Mouse (Mus musculus) cortical plate, adult 2 months (tissue): Measurements from ENCODE around the gene Cntn6.

Experiments
- CTCF ChIP-seq: fragments of 200-500 bp; IDR thresholded peaks from 2 replicates; pipeline ENCODE4 v1.5.1; 2011; ENCODE audit warnings: mild to moderate bottlenecking, control low read depth, low read length; ENCODE audit not compliant: insufficient read depth; ENCODE audit errors: extremely low read depth
- POLR2A ChIP-seq: fragments of 200-500 bp; IDR thresholded peaks from 2 replicates; pipeline ENCODE4 v1.6.1; 2011; ENCODE audit warnings: mild to moderate bottlenecking, low read length, control low read depth; ENCODE audit not compliant: insufficient read depth; ENCODE audit errors: extremely low read depth

GRCm38 (mm10) chr6:104443731-104444130 lies 48.9 kb upstream of the Cntn6 start:
- TF ChIP-seq POLR2A: no peak
- TF ChIP-seq CTCF: no peak
